Mouse (Mus musculus): Measurements from ENCODE around the gene Crygb.
"Not testable (repeated sequence)": the region's sequence is repeated elsewhere in the genome, so short reads cannot be mapped to it uniquely, and the experiment has no call there.

Gene Crygb

GRCm38 (mm10) chr1:65067842-65068241 is 14.2 kb downstream of the Crygb start:
- no peak for DNase-seq

GRCm38 (mm10) chr1:65064201-65064600 is 17.9 kb downstream of the Crygb start:
- no peak for DNase-seq

GRCm38 (mm10) chr1:65063352-65063751 is 18.7 kb downstream of the Crygb start, which contains the start of gene Crygd:
Gene Crygd, minus strand, starts transcription at chr1:65063452.
- no peak for DNase-seq

GRCm38 (mm10) chr1:65052140-65052539 is 29.9 kb downstream of the Crygb start:
- no peak for DNase-seq

- no peak for DNase-seq
Observed at GRCm38 (mm10) chr1:65051696-65052095, 30.4 kb downstream of the Crygb start.

GRCm38 (mm10) chr1:65050952-65051351 is 31.1 kb downstream of the Crygb start, which contains the start of gene Cryge:
Gene Cryge, minus strand, starts transcription at chr1:65051149.
- not testable (repeated sequence) for DNase-seq

GRCm38 (mm10) chr1:65048781-65049180 is 33.3 kb downstream of the Crygb start:
- no peak for DNase-seq

- DNase-seq = no peak
Observed at GRCm38 (mm10) chr1:65046401-65047109, 35.5 kb downstream of the Crygb start.

- DNase-seq = no peak
Observed at GRCm38 (mm10) chr1:65043433-65043832, 38.7 kb downstream of the Crygb start.

GRCm38 (mm10) chr1:65041837-65042236 is 40.3 kb downstream of the Crygb start:
- DNase-seq = no peak

- DNase-seq = no peak
Observed at GRCm38 (mm10) chr1:65040806-65041205, 41.3 kb downstream of the Crygb start.

- no peak for DNase-seq
Observed at GRCm38 (mm10) chr1:65039679-65040078, 42.4 kb downstream of the Crygb start.

GRCm38 (mm10) chr1:65037542-65037941 is 44.5 kb downstream of the Crygb start:
- no peak for DNase-seq

GRCm38 (mm10) chr1:65035513-65035912 is 46.6 kb downstream of the Crygb start:
- no peak for DNase-seq

GRCm38 (mm10) chr1:65032641-65033040 is 49.4 kb downstream of the Crygb start, which contains the start of gene Akr1cl:
Gene Akr1cl, minus strand, starts transcription at chr1:65032759.
- DNase-seq = no peak

Data from thymus, postnatal 4 days (tissue).